Mouse (Mus musculus): ENCODE measurements around the gene Zfand3. TPM values are rescaled to one million over a fixed set of nuclear protein-coding genes. Genes with fewer than 3 reads are reported as not detected.

Gene Zfand3
- polyA plus RNA-seq, 1 experiment: 69.3 TPM

DNA sequence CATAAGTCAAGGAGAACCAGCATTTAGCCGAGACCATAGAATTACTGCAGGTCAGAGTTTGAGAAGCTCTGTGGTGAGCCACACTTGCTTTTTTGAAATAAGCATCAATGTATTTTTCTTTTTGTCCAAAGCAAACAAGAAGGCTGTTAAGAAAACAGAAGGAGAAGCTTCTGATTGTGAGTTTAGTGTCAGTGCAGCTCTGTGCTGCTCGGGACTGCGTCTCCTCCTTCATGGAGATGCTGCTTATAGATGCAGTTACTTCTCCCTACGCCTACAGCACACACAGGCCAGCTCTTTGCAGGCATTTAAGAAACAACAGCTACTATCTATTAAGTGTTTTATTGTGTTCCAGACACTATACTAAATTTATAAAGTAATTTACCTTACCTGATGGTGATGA is 107.5 kb downstream of the Zfand3 start:
- TF ChIP-seq EP300 (IDR thresholded peaks at IDR 0.05; ENCODE audit: insufficient read depth, low read depth, low read length) (no peak), POLR2A (IDR thresholded peaks at IDR 0.05; ENCODE audit: insufficient read depth, low read length) (no peak), CTCF (IDR thresholded peaks at IDR 0.05; ENCODE audit: low read depth, low read length) (no peak)
- no peaks in the 10 kb centered on the region for H3K36me3 ChIP-seq (ENCODE audit: control insufficient read depth, insufficient read depth, low read length, poor library complexity, severe bottlenecking)
- H3K4me1 ChIP-seq (ENCODE audit: control insufficient read depth, insufficient read depth, low read length): peaks cover 2% of the 10 kb centered on the region
- H3K9ac ChIP-seq (ENCODE audit: low read depth, poor library complexity, severe bottlenecking): no peak overlapping the region
- H3K27ac ChIP-seq (ENCODE audit: insufficient read depth, low read length): no peak overlapping the region
- H3K4me3 ChIP-seq (ENCODE audit: low read depth, low read length): no peak overlapping the region
- H3K9me3 ChIP-seq (replicated peaks; ENCODE audit: control insufficient read depth, insufficient read depth, low read length, poor library complexity, severe bottlenecking): no peaks in the 10 kb centered on the region
- H3K27me3 ChIP-seq (ENCODE audit: control insufficient read depth, insufficient read depth, low read length, poor library complexity, severe bottlenecking): no peaks in the 10 kb centered on the region

DNA sequence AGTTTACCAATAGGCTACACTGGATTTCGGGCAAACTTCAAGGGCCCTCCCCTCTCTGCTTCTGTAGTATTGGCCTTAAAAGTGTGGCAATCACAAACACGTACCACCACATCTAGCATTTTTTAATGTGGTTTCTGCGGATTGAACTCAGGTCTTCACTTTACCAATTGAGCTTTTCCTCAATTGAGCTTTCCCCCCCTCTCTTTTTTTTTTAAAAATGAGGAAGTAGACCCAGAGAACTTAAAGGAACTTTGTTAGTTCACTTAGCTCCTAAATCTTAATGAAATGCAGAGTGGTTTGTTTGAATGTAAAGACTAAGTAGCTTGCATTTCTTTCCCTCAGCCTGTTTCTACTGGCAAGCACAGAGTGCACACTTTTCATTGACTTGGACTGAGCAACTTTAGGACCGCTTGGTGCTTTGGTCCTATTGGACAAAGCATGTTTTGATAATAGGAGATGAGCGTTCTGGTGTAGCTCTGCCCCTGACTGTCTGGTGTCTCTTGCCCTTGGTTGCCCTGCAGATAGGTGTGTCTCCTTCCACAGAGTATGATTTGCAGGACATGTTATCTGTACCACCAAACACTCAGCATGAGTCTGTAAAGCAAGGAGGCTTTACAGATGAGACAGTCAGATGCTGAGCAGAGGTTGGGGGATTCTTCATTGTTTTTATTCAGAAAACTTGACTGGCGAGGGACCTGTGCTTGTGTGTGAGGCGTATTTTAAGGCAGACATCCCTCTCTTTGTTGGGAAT is 108.2 kb downstream of the Zfand3 start:
- Histone ChIP-seq H3K27ac (ENCODE audit: insufficient read depth, low read length) (no peak overlapping the region), H3K9ac (ENCODE audit: low read depth, poor library complexity, severe bottlenecking) (no peak overlapping the region), H3K27me3 (ENCODE audit: control insufficient read depth, insufficient read depth, low read length, poor library complexity, severe bottlenecking) (no peaks in the 10 kb centered on the region), H3K36me3 (ENCODE audit: control insufficient read depth, insufficient read depth, low read length, poor library complexity, severe bottlenecking) (no peaks in the 10 kb centered on the region), H3K4me1 (ENCODE audit: control insufficient read depth, insufficient read depth, low read length) (peaks cover 2% of the 10 kb centered on the region), H3K9me3 (replicated peaks; ENCODE audit: control insufficient read depth, insufficient read depth, low read length, poor library complexity, severe bottlenecking) (no peaks in the 10 kb centered on the region), H3K4me3 (ENCODE audit: low read depth, low read length) (no peak overlapping the region)
- TF ChIP-seq CTCF (IDR thresholded peaks at IDR 0.05; ENCODE audit: low read depth, low read length): no peak
- no peak for TF ChIP-seq EP300 (IDR thresholded peaks at IDR 0.05; ENCODE audit: insufficient read depth, low read depth, low read length)
- no peak for TF ChIP-seq POLR2A (IDR thresholded peaks at IDR 0.05; ENCODE audit: insufficient read depth, low read length)

DNA sequence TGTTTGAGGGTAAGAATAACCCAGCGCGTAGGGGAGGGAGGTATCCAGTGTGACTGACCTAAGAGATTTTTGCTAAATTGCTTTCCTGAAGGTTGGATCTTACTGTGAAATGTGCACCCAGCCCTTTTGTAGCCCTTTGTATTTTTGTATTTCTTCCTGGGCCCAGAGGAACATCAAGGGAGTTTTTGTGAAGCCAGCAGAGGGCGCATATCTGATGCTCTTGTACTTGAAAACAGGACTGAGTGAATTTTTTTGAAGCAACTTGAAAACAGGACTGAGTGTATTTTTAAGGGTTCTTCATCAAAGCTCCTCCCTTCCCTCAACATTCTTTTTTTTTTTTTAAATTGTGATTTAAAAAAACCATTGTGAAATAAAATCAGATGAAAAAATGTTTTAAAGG is 110.2 kb downstream of the Zfand3 start:
- no peak overlapping the region for H3K4me3 ChIP-seq (ENCODE audit: low read depth, low read length)
- no peak overlapping the region for H3K9ac ChIP-seq (ENCODE audit: low read depth, poor library complexity, severe bottlenecking)
- no peaks in the 10 kb centered on the region for H3K9me3 ChIP-seq (replicated peaks; ENCODE audit: control insufficient read depth, insufficient read depth, low read length, poor library complexity, severe bottlenecking)
- no peaks in the 10 kb centered on the region; the same call in 1 of the 2 replicates for H3K36me3 ChIP-seq (ENCODE audit: control insufficient read depth, insufficient read depth, low read length, poor library complexity, severe bottlenecking)
- H3K4me1 ChIP-seq (ENCODE audit: control insufficient read depth, insufficient read depth, low read length): peaks cover 2% of the 10 kb centered on the region
- TF ChIP-seq EP300 (IDR thresholded peaks at IDR 0.05; ENCODE audit: insufficient read depth, low read depth, low read length) (no peak), POLR2A (IDR thresholded peaks at IDR 0.05; ENCODE audit: insufficient read depth, low read length) (no peak), CTCF (IDR thresholded peaks at IDR 0.05; ENCODE audit: low read depth, low read length) (no peak)
- no peak overlapping the region for H3K27ac ChIP-seq (ENCODE audit: insufficient read depth, low read length)
- no peaks in the 10 kb centered on the region for H3K27me3 ChIP-seq (ENCODE audit: control insufficient read depth, insufficient read depth, low read length, poor library complexity, severe bottlenecking)

DNA sequence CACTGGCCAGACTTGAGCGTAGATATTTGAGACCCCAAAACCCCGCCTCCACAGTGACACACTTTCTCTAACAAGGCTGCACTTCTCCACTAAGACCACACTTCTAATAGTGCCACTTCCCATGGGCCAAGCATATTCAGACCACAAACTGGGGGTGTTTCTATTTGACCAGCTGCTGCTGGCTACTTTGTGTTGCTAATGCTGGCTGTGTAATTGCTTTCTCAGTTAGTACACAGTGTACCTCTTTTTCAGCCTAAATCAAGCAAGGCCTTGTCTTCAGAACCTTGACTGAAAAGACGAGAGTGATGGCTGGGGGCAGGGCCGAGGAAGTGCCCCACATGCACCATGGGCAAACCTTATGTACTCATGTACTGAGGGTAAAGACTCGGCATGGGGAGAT is 111.7 kb downstream of the Zfand3 start:
- Histone ChIP-seq H3K9me3 (replicated peaks; ENCODE audit: control insufficient read depth, insufficient read depth, low read length, poor library complexity, severe bottlenecking) (no peaks in the 10 kb centered on the region), H3K4me3 (ENCODE audit: low read depth, low read length) (no peak overlapping the region), H3K4me1 (ENCODE audit: control insufficient read depth, insufficient read depth, low read length) (peaks cover 2% of the 10 kb centered on the region), H3K27ac (ENCODE audit: insufficient read depth, low read length) (no peak overlapping the region), H3K36me3 (ENCODE audit: control insufficient read depth, insufficient read depth, low read length, poor library complexity, severe bottlenecking) (no peaks in the 10 kb centered on the region; the same call in 1 of the 2 replicates), H3K9ac (ENCODE audit: low read depth, poor library complexity, severe bottlenecking) (no peak overlapping the region), H3K27me3 (ENCODE audit: control insufficient read depth, insufficient read depth, low read length, poor library complexity, severe bottlenecking) (no peaks in the 10 kb centered on the region)
- TF ChIP-seq EP300 (IDR thresholded peaks at IDR 0.05; ENCODE audit: insufficient read depth, low read depth, low read length): no peak
- TF ChIP-seq POLR2A (IDR thresholded peaks at IDR 0.05; ENCODE audit: insufficient read depth, low read length): no peak

DNA sequence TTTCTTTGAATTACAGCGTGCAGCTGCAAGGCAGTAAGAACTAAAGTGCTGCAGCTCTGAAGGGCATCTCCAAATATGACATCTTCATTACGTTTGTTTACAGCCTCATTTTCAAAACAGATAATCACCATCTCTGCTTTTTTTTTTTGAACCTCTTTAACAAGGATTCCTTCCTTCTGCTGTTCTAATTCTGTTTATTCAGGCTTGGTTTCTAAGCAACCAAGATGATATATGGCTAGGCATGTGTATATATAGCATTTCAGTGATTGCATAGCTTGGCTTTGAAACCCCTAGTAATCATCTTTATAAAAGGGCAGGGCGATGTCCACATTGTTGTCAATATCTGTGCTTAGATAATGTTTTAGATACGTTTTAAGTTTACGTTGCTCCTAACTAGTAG is 113.5 kb downstream of the Zfand3 start:
- H3K27ac ChIP-seq (ENCODE audit: insufficient read depth, low read length): no peak overlapping the region
- no peak for TF ChIP-seq EP300 (IDR thresholded peaks at IDR 0.05; ENCODE audit: insufficient read depth, low read depth, low read length)
- no peak for TF ChIP-seq POLR2A (IDR thresholded peaks at IDR 0.05; ENCODE audit: insufficient read depth, low read length)
- no peak for TF ChIP-seq CTCF (IDR thresholded peaks at IDR 0.05; ENCODE audit: low read depth, low read length)
- no peaks in the 10 kb centered on the region for H3K9me3 ChIP-seq (replicated peaks; ENCODE audit: control insufficient read depth, insufficient read depth, low read length, poor library complexity, severe bottlenecking)
- H3K4me1 ChIP-seq (ENCODE audit: control insufficient read depth, insufficient read depth, low read length): peaks cover 2% of the 10 kb centered on the region
- no peak overlapping the region for H3K9ac ChIP-seq (ENCODE audit: low read depth, poor library complexity, severe bottlenecking)
- no peaks in the 10 kb centered on the region for H3K27me3 ChIP-seq (ENCODE audit: control insufficient read depth, insufficient read depth, low read length, poor library complexity, severe bottlenecking)
- H3K4me3 ChIP-seq (ENCODE audit: low read depth, low read length): no peak overlapping the region
- H3K36me3 ChIP-seq (ENCODE audit: control insufficient read depth, insufficient read depth, low read length, poor library complexity, severe bottlenecking): no peaks in the 10 kb centered on the region; the same call in 1 of the 2 replicates

DNA sequence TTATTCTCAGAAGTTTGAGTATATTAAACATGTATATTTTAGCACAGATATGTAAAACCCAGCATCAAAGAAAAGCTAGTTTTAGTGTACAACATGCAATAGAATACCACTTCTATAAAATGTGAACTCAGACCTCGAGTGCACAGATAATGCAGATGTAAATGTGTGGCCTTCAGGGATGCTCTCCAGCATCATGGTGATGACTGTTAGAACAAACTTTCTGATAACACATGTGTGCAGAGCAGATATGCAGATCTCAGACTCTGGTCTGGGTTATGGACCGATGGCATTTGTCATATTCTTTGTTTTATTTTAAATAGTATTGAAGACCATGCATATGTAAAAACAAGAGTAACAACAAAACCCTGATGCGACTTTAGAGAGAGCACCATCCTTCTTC is 117.7 kb downstream of the Zfand3 start:
- H3K27me3 ChIP-seq (ENCODE audit: control insufficient read depth, insufficient read depth, low read length, poor library complexity, severe bottlenecking): no peaks in the 10 kb centered on the region
- no peaks in the 10 kb centered on the region for H3K9me3 ChIP-seq (replicated peaks; ENCODE audit: control insufficient read depth, insufficient read depth, low read length, poor library complexity, severe bottlenecking)
- no peak overlapping the region for H3K27ac ChIP-seq (ENCODE audit: insufficient read depth, low read length)
- no peaks in the 10 kb centered on the region; the same call in 1 of the 2 replicates for H3K36me3 ChIP-seq (ENCODE audit: control insufficient read depth, insufficient read depth, low read length, poor library complexity, severe bottlenecking)
- TF ChIP-seq POLR2A (IDR thresholded peaks at IDR 0.05; ENCODE audit: insufficient read depth, low read length) (no peak), EP300 (IDR thresholded peaks at IDR 0.05; ENCODE audit: insufficient read depth, low read depth, low read length) (no peak), CTCF (IDR thresholded peaks at IDR 0.05; ENCODE audit: low read depth, low read length) (no peak)
- H3K4me3 ChIP-seq (ENCODE audit: low read depth, low read length): no peak overlapping the region
- no peaks in the 10 kb centered on the region for H3K4me1 ChIP-seq (ENCODE audit: control insufficient read depth, insufficient read depth, low read length)
- H3K9ac ChIP-seq (ENCODE audit: low read depth, poor library complexity, severe bottlenecking): no peak overlapping the region

Data from ES-Bruce4 (cell line).